Mouse (Mus musculus) cerebellum, postnatal 14 days (tissue): Measurements from ENCODE around the gene Rxfp4.

Source experiments
- DNase-seq, 2 experiments: peaks; one replicate each; pipeline ENCODE4 v3.0.0; 2021; ENCODE audit warnings: mixed read lengths in 2 of 2

Gene Rxfp4

DNA sequence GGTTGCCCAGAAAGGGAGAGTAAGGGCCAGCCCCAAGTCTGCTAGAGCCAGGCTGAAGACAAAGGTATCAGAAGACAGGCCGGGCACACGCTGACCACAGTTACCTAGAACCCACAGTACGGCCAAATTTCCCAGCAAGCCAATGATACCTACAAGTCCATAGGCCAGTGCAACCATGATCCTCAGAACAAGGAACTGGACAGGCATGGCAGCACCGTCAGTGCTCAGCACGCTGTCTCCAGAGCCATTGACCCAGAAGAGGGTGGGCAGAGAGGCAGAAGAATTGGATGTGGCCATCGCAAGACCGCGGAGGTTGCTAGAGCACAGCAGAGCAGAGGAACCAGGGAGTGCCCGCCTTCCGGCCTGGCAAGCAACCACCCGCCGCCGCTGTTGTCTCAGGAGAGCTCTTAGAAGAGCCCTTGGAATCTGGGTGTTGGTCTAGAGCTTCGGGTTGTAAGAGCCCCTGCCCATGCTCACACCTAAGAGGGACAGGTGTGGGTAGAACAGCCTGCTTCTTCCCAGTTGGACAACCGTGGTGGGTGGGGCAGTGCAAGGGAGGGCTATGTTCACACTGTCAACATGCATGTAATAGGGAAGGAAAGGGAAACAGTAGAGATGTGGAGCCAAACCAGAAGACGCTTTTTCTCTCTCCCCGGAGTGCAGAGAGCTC, at the start of gene Rxfp4:
TSS of gene Rxfp4 (minus strand) at position 297 of the 670 bp plus-strand sequence.
- no peak for DNase-seq

DNA sequence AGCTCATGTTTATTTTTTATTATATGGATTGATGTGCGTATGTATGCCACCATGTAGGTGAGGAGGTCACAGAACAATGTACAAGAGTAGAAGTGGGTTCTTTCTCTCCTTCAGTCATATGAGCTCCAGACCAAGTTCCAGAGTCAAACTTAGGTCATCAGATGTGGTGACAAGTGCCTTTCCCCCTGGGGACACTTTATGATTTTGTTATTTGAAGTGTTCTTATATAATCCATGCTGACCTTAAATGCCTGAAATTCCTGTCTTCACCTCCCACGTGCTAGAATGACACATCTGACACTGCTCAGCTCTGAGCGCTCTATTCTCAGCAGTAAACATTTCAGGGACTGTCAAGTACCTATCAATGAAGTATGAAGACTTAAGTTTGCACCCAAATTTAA, 48.3 kb upstream of the Rxfp4 start:
- no peak for DNase-seq

- no peak for DNase-seq
Observed at GRCm38 (mm10) chr3:88700247-88700646, 47.3 kb upstream of the Rxfp4 start.

- DNase-seq, result no peak
Observed at GRCm38 (mm10) chr3:88698834-88699233, 45.9 kb upstream of the Rxfp4 start.

DNA sequence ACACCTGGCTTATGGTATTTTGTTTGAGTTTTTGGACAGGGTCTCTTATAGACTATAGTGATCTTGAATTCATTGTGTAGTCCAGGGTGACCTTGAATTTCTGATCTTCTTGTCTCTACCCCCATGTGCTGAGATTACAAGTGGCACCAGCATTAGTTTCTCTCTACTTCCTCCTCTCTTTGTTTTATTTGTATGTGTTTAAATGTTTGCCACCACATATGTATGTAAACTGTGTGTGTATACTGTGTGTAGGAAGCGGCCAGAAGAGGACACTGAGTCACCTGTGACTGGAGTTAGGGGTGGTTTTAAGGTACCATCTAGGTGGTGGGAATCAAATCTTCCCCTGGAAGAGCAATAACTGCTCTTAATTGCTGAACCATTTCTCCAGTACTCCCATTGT, 45.1 kb upstream of the Rxfp4 start:
- no peak for DNase-seq

GRCm38 (mm10) chr3:88695545-88695944, 42.6 kb upstream of the Rxfp4 start:
- no peak for DNase-seq

- DNase-seq, result no peak
Observed at GRCm38 (mm10) chr3:88689079-88689478, 36.1 kb upstream of the Rxfp4 start.

DNA sequence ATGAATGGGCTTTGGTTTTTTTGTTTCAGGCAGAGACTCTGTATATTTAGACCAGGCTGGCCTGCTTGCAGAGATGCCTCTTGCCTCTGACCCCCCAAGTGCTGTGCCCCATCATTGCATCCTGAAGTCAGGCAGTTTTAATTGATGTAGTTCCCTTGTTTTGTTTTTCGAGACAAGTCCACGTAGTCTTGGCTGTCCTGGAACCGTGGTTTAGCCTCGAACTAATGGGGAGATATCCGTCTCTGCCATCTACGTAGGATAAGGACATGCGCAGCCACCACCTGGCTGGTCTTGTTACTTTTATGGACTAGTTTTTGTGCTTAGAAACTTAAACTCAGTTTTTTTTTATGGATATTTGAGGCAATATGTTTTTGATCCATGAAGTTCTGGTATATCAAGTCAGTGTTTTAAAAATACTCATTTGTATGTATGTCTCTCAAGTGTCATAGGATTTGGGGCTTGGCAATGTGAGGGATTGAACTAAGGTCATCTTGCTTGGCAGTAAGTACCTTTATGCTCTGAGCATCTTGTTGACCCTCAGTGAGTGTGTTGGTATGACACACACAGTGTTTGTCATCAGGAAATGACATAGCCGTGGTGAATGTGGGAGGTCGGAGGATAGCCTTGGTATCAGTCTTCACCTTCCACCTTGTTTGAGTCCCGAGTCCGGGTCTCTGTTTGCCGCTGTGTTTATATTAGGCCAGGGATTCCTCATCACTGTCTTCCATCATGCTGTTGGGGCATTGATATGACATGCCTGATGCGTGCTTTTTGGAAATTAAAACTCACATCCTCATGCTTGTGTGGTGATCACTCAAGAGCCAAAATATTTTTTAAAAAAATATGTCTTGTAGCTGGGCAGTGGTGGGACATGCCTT, 34.0 kb upstream of the Rxfp4 start:
- peak in 1 of 2 experiments; percentile 9 for DNase-seq

GRCm38 (mm10) chr3:88685958-88686451, 33.1 kb upstream of the Rxfp4 start:
- peak; percentile 68 to 71 for DNase-seq

DNA sequence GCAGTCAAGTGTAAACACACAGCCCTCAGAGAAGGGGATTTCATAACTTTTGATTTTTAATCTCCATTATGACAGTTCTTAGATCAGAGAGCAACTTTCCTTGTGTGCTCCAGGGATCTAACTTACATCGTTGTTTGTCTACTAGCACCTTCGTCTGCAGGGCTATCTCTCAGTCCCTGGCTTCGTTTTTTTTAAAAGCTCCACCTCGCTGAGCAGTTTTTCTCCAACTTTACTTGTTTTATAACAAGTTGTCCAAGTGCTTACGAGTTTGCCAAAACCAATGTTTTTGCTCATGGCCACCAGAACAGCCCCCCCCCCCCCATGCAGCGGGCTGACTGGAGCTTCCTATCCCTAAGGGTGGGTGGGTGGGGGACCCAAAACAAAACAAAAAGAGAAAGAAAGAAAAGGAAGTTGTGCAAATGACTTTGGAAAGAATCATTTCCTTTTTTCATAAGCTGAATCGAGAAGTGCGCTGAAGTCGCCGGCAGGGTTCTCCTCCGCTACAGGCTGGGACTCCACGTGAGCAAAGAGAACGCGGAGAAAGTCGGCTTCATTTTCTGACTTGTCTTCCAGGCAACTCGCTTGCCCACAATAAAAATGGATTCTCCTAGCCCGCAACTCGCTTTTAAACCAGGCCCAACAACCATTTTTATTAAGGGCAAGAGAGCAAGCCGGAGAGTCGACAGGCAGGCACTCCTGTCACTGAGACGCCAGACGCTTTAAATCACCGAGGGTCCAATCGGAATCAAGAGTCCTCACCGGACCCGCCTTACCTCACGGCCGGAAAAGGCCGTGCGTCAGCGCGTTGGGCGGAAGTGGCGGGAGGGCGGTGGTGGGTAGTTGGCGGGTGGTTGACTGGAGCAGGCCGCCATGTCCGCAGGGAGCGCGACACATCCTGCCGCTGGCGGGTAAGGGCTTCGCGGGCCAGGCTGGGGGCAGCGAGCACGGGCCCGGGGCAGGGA, 32.3 kb upstream of the Rxfp4 start, which contains the start of gene Khdc4:
TSS of gene Khdc4 (plus strand) at position 824 of the 962 bp plus-strand sequence.
- peak; percentile 96 for DNase-seq

GRCm38 (mm10) chr3:88684236-88684979, 31.5 kb upstream of the Rxfp4 start:
- no peak for DNase-seq

DNA sequence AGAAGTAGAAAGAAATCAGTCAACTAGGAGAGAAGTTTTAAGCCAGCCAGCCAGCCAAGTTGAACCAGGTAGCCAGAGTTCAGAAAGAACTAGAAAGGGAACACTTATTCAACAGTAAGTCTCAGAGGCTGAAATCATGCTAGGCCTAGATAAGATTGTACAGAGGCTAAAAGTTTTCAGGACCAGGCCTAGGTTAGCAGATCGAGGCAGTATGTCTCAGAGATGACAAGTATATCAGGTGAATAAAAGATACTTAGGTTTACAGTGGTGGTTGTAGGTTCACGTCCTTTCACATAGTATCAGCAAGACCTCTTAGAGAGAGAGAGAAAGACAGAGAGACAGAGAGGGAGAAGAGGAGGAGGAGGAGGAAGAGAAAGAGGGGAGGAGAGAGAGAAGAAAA, 30.9 kb upstream of the Rxfp4 start:
- no peak for DNase-seq

GRCm38 (mm10) chr3:88677399-88677798, 24.5 kb upstream of the Rxfp4 start:
- DNase-seq, result peak; percentile 89 to 90

DNA sequence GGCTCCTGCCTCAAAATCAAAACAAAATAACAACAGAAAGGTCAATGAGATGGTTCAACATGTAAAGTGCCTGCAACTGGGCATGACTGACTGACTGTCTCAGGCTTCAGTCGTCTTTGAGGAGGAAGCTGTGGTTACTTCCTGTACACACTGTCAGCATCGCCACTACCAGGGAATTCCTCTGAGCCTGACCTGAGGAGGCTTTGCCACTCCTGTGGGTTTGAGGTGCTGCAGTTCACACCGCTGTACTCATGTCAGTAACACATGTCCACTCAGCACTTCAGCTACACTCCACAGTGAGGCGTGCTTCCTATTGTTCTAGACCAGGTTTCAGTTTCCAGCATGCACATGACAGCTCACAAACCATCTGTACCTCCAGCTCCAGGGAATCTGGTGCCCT, 11.2 kb upstream of the Rxfp4 start:
- no peak for DNase-seq

DNA sequence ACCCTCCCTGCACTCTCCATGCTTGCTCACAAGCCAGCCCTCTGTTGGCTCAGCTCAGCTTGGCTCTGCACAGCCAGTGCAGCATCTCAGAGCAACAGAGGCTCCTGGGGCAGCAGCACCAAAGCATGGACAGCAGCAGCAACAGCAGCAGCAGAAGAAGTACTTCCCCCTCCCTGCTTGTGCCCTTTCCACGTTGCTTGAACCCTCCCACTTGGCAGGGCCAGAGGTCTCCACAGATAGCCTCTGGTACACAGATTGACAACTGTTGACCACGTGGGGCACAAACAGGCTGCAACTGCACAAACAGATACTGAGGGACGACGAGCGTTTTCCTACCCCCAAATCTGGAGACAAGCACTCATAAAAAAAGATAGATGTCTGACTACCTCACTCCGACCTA, 6.9 kb upstream of the Rxfp4 start:
- no peak for DNase-seq

- DNase-seq, result no peak
Observed at GRCm38 (mm10) chr3:88658441-88659127, 5.6 kb upstream of the Rxfp4 start.

DNA sequence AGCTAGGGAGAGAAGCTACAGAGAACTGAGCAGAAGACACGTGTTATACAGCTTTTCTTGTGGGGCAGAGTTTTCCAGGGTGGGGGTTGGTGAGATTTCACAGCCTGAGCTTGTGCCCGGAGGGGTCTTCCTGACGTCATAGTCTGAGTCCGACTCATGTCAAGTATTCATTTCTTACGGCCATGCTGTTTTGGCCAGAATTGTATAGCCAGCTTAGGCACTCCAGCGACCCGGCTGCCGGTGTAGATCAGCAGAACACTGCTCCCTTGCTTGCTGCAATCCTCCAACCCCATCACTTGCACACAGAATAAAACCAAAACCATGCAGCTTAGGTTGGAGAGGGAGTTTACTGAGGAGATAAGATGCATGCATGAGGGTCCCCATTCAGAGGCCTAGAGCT, 2.7 kb upstream of the Rxfp4 start:
- no peak for DNase-seq

GRCm38 (mm10) chr3:88654621-88655020, 1.7 kb upstream of the Rxfp4 start:
- DNase-seq, result no peak

DNA sequence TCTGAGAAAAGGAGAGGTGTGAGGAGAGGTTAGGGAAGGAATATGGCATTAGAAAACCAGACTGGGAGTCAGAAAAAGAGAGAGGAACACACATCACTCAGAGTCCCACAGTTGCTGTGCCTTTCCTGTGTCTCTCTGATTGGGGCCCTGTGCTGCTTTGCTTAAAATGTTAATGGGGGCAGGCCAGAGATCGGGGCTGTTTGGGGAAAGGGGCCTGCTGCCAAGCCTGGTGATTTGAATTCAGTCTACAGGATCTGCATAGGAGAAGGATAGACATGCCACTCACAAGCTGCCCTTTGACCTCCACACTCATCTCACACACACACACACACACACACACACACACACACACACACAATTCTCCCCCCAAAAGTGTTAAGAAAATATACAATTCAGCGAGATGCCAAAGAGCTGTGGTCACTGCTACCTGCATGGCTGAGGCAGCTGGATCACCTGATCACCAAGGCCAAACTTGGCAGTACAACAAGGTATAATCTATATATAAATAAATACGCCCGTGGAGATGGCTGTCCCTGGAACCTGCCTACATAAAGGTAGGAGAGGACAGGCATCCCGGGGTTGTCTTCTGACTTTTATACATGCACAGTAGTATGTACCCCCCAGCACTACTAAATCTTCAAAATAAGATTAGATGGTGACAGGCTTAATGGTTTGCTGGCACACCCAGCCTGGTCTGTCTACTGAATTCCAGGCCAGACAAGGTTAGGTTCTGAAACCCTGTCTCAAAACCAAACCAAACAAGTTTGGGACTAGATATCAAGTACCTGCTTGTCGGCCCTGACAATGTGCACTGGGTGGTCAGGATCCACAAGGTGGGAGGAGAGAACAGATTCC, 801 bp upstream of the Rxfp4 start:
- no peak for DNase-seq
